Mouse (Mus musculus) forebrain, embryonic 16.5 days (tissue): ENCODE results near the gene Tacr2. TPM values are rescaled to one million over a fixed set of nuclear protein-coding genes. Genes with fewer than 3 reads are reported as not detected.

Experiments
- ATAC-seq: fragments of 200-750 bp; cut with Nextera tagmentation; 2 replicates; pipeline ENCODE4 v1.8.0; 2017; ENCODE audit warnings: mild to moderate bottlenecking, moderate library complexity
- H3K27ac ChIP-seq: fragments of 300-500 bp; sonication (generic); 2 replicates; pipeline ENCODE4 v1.5.1; 2014; ENCODE audit warnings: low read length, control low read depth
- H3K27me3 ChIP-seq: fragments of 300-500 bp; sonication (generic); replicated peaks from 2 replicates; pipeline ENCODE4 v1.6.1; 2014; ENCODE audit warnings: low read length; ENCODE audit not compliant: control insufficient read depth, insufficient read depth
- H3K36me3 ChIP-seq: fragments of 300-500 bp; sonication (generic); 2 replicates; pipeline ENCODE4 v1.6.1; 2014; ENCODE audit not compliant: control insufficient read depth, insufficient read depth
- H3K4me1 ChIP-seq: fragments of 300-500 bp; sonication (generic); replicated peaks from 2 replicates; pipeline ENCODE4 v1.6.1; 2014; ENCODE audit warnings: low read length; ENCODE audit not compliant: control insufficient read depth, insufficient read depth
- H3K4me2 ChIP-seq: fragments of 300-500 bp; sonication (generic); 2 replicates; pipeline ENCODE4 v1.6.1; 2014; ENCODE audit warnings: mild to moderate bottlenecking, low read length, control low read depth
- H3K4me3 ChIP-seq: fragments of 300-500 bp; sonication (generic); replicated peaks from 2 replicates; pipeline ENCODE4 v1.5.1; 2014; ENCODE audit warnings: mild to moderate bottlenecking, low read length, control low read depth
- H3K9ac ChIP-seq: fragments of 300-500 bp; sonication (generic); replicated peaks from 2 replicates; pipeline ENCODE4 v1.6.1; 2014; ENCODE audit warnings: low read depth, low read length, control low read depth
- H3K9me3 ChIP-seq: fragments of 300-500 bp; sonication (generic); 2 replicates; pipeline ENCODE4 v1.6.1; 2016; ENCODE audit warnings: low read length; ENCODE audit not compliant: control insufficient read depth
- WGBS: fragments of 180-500 bp; shearing (Covaris S2); extraction: QIAGEN DNeasy Blood & Tissue Kit; methylation state at CpG from one replicate; pipeline ENCODE4 v1.1.7; 2014; 5-methylcytosine and 5-hydroxymethylcytosine counted together
- polyA plus RNA-seq: library from polyadenylated mRNA; unstranded; fragments of >200 nt; fragmentation: Nextera tagmentation; extraction: Ambion mirVana; gene quantifications from 2 replicates; pipeline ENCODE4 v1.2.1, GENCODE M21; 2015

Gene Tacr2
- polyA plus RNA-seq: not detected in 2 replicates

- Histone ChIP-seq H3K4me1 (no peaks in the 10 kb centered on the region), H3K9me3 (no peaks in the 10 kb centered on the region), H3K9ac (no peak within 1 kb of the TSS), H3K27ac (no peak within 1 kb of the TSS), H3K36me3 (no peaks in the 10 kb centered on the region), H3K4me3 (no peak within 1 kb of the TSS), H3K4me2 (no peak within 1 kb of the TSS), H3K27me3 (no peaks in the 10 kb centered on the region)
- 51% methylated on average over 12 of the region's 12 CpGs for WGBS
- ATAC-seq: no peak
Measured at GRCm38 (mm10) chr10:62252000-62252488, at the start of gene Tacr2. Gene Tacr2 (plus strand): TSS chr10:62252438.

- no peaks in the 10 kb centered on the region for H3K27me3 ChIP-seq
- H3K9me3 ChIP-seq: no peaks in the 10 kb centered on the region
- no peak overlapping the region for H3K4me3 ChIP-seq
- no peak overlapping the region for H3K27ac ChIP-seq
- H3K4me1 ChIP-seq: no peaks in the 10 kb centered on the region
- H3K9ac ChIP-seq: no peak overlapping the region
- WGBS: 86% methylated on average over 6 of the region's 6 CpGs
- H3K4me2 ChIP-seq: no peak overlapping the region
- no peak for ATAC-seq
- no peaks in the 10 kb centered on the region for H3K36me3 ChIP-seq
Measured at GRCm38 (mm10) chr10:62202574-62202973, 49.7 kb upstream of the Tacr2 start.

GRCm38 (mm10) chr10:62208241-62208896 is 43.9 kb upstream of the Tacr2 start:
- no peak overlapping the region for H3K9ac ChIP-seq

GRCm38 (mm10) chr10:62211310-62211709 is 40.9 kb upstream of the Tacr2 start:
- Histone ChIP-seq H3K4me2 (no peak overlapping the region), H3K9me3 (no peaks in the 10 kb centered on the region), H3K27ac (no peak overlapping the region), H3K4me3 (no peak overlapping the region), H3K4me1 (no peaks in the 10 kb centered on the region), H3K9ac (no peak overlapping the region), H3K27me3 (no peaks in the 10 kb centered on the region), H3K36me3 (no peaks in the 10 kb centered on the region)
- no peak for ATAC-seq
- WGBS: 65% methylated on average over 6 of the region's 6 CpGs

More at GRCm38 (mm10) chr10:62208241-62208896, 43.9 kb upstream of the Tacr2 start:
- Histone ChIP-seq H3K27ac (no peak overlapping the region), H3K4me3 (no peak overlapping the region), H3K4me2 (no peak overlapping the region), H3K4me1 (no peaks in the 10 kb centered on the region), H3K36me3 (no peaks in the 10 kb centered on the region), H3K27me3 (no peaks in the 10 kb centered on the region), H3K9me3 (no peaks in the 10 kb centered on the region)
- ATAC-seq: no peak
- WGBS: 80% methylated on average over 10 of the region's 10 CpGs

- Histone ChIP-seq H3K9ac (no peak overlapping the region), H3K27me3 (no peaks in the 10 kb centered on the region), H3K9me3 (no peaks in the 10 kb centered on the region), H3K36me3 (no peaks in the 10 kb centered on the region), H3K4me2 (no peak overlapping the region), H3K27ac (no peak overlapping the region), H3K4me3 (no peak overlapping the region), H3K4me1 (no peaks in the 10 kb centered on the region)
- no peak for ATAC-seq
- WGBS: 42% methylated on average over 5 of the region's 5 CpGs
Measured at GRCm38 (mm10) chr10:62215169-62215616, 37.0 kb upstream of the Tacr2 start.

- no peaks in the 10 kb centered on the region for H3K4me1 ChIP-seq
- no peak overlapping the region for H3K4me2 ChIP-seq
- no peaks in the 10 kb centered on the region for H3K9me3 ChIP-seq
- H3K27ac ChIP-seq: no peak overlapping the region
- no peak for ATAC-seq
- no peak overlapping the region for H3K9ac ChIP-seq
- H3K27me3 ChIP-seq: no peaks in the 10 kb centered on the region
- 97% methylated on average over 8 of the region's 8 CpGs for WGBS
- no peak overlapping the region for H3K4me3 ChIP-seq
- H3K36me3 ChIP-seq: no peaks in the 10 kb centered on the region
Measured at GRCm38 (mm10) chr10:62215633-62216032, 36.6 kb upstream of the Tacr2 start.

- Histone ChIP-seq H3K27ac (no peak overlapping the region), H3K4me1 (no peaks in the 10 kb centered on the region), H3K36me3 (no peaks in the 10 kb centered on the region), H3K27me3 (no peaks in the 10 kb centered on the region), H3K4me3 (no peak overlapping the region), H3K4me2 (no peak overlapping the region), H3K9ac (no peak overlapping the region), H3K9me3 (no peaks in the 10 kb centered on the region)
- ATAC-seq: no peak
- 62% methylated on average over 5 of the region's 5 CpGs for WGBS
Measured at GRCm38 (mm10) chr10:62216595-62216994, 35.6 kb upstream of the Tacr2 start.

- Histone ChIP-seq H3K9ac (no peak overlapping the region), H3K4me2 (no peak overlapping the region), H3K36me3 (no peaks in the 10 kb centered on the region), H3K4me1 (no peaks in the 10 kb centered on the region), H3K4me3 (no peak overlapping the region), H3K27ac (no peak overlapping the region), H3K9me3 (no peaks in the 10 kb centered on the region), H3K27me3 (no peaks in the 10 kb centered on the region)
- WGBS: 50% methylated on average over 8 of the region's 8 CpGs
- ATAC-seq: no peak
Measured at GRCm38 (mm10) chr10:62217196-62217595, 35.0 kb upstream of the Tacr2 start.

GRCm38 (mm10) chr10:62218044-62218788 is 34.0 kb upstream of the Tacr2 start:
- no peak overlapping the region for H3K9ac ChIP-seq
- no peaks in the 10 kb centered on the region for H3K27me3 ChIP-seq
- H3K27ac ChIP-seq: no peak overlapping the region
- no peak overlapping the region for H3K4me2 ChIP-seq
- WGBS: 90% methylated on average over 19 of the region's 19 CpGs
- ATAC-seq: no peak
- no peak overlapping the region for H3K4me3 ChIP-seq
- H3K4me1 ChIP-seq: no peaks in the 10 kb centered on the region
- no peaks in the 10 kb centered on the region for H3K36me3 ChIP-seq
- H3K9me3 ChIP-seq: no peaks in the 10 kb centered on the region
